Mouse (Mus musculus): Measurements from ENCODE around the gene Plp1. TPM values are rescaled to one million over a fixed set of nuclear protein-coding genes. Genes with fewer than 3 reads are reported as not detected.

Plp1 gene
- polyA plus RNA-seq (2015; fragmentation: Nextera tagmentation; extraction: Ambion mirVana) = 1.6 TPM in 2 replicates

DNA sequence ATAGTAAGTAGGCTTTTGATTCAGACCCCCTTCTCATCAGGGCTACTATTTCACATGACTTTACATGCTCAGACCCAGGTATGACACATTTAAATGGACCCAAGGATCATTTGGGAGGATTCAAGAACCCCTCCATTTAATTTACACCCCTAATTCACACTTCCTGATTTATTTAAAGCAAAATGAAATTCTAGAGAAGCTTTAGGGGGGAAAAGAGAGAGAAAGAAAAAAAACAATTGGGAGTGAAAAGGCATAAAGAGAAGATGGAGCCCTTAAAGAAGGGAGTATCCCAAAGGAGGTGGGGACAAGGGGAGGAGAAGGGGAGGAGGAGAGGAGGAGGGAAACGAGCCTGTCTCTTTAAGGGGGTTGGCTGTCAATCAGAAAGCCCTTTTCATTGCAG is at the start of gene Plp1:
Plp1 (plus strand) TSS at position 301 of the 400 bp plus-strand sequence.
- DNase-seq (ENCODE audit: low spot score) = no peak
- no peak within 1 kb of the TSS for H3K4me2 ChIP-seq (ENCODE audit: low read length)
- no peak within 1 kb of the TSS for H3K9ac ChIP-seq (ENCODE audit: low read depth, low read length)
- TF ChIP-seq CTCF (IDR thresholded peaks at IDR 0.05; ENCODE audit: low read depth) = no peak
- H3K9me3 ChIP-seq (replicated peaks; ENCODE audit: low read length) = no peaks in the 10 kb centered on the region
- ATAC-seq (replicated peaks; ENCODE audit: low FRiP score, low read depth) = no peak
- H3K36me3 ChIP-seq (ENCODE audit: insufficient read depth, low read length) = no peaks in the 10 kb centered on the region
- no peak within 1 kb of the TSS for H3K4me3 ChIP-seq (replicated peaks; ENCODE audit: low read depth, low read length)
- WGBS = 8% methylated on average over 1 of the region's 1 CpGs
- H3K4me1 ChIP-seq (replicated peaks; ENCODE audit: insufficient read depth, low read length) = no peaks in the 10 kb centered on the region
- H3K27me3 ChIP-seq (ENCODE audit: insufficient read depth, low read length) = no peaks in the 10 kb centered on the region
- no peak within 1 kb of the TSS for H3K27ac ChIP-seq

GRCm38 (mm10) chrX:136773035-136773434 is 49.4 kb upstream of the Plp1 start:
- H3K36me3 ChIP-seq (ENCODE audit: insufficient read depth, low read length) = no peaks in the 10 kb centered on the region
- no peak overlapping the region for H3K27ac ChIP-seq
- H3K4me1 ChIP-seq (replicated peaks; ENCODE audit: insufficient read depth, low read length) = no peaks in the 10 kb centered on the region
- no peaks in the 10 kb centered on the region for H3K9me3 ChIP-seq (replicated peaks; ENCODE audit: low read length)
- no peak overlapping the region for H3K4me2 ChIP-seq (ENCODE audit: low read length)
- no peak overlapping the region for H3K9ac ChIP-seq (ENCODE audit: low read depth, low read length)
- H3K4me3 ChIP-seq (replicated peaks; ENCODE audit: low read depth, low read length) = no peak overlapping the region
- ATAC-seq (replicated peaks; ENCODE audit: low FRiP score, low read depth) (no peak), DNase-seq (ENCODE audit: low spot score) (no peak)
- 55% methylated on average over 1 of the region's 1 CpGs for WGBS
- H3K27me3 ChIP-seq (ENCODE audit: insufficient read depth, low read length) = no peaks in the 10 kb centered on the region
- no peak for TF ChIP-seq CTCF (IDR thresholded peaks at IDR 0.05; ENCODE audit: low read depth)

- WGBS = 77% methylated on average over 3 of the region's 3 CpGs
- ATAC-seq (replicated peaks; ENCODE audit: low FRiP score, low read depth) (no peak), DNase-seq (ENCODE audit: low spot score) (no peak)
- H3K27me3 ChIP-seq (ENCODE audit: insufficient read depth, low read length) = no peaks in the 10 kb centered on the region
- no peak overlapping the region for H3K27ac ChIP-seq
- no peak overlapping the region for H3K4me3 ChIP-seq (replicated peaks; ENCODE audit: low read depth, low read length)
- H3K36me3 ChIP-seq (ENCODE audit: insufficient read depth, low read length) = no peaks in the 10 kb centered on the region
- H3K9ac ChIP-seq (ENCODE audit: low read depth, low read length) = no peak overlapping the region
- no peaks in the 10 kb centered on the region for H3K9me3 ChIP-seq (replicated peaks; ENCODE audit: low read length)
- no peaks in the 10 kb centered on the region for H3K4me1 ChIP-seq (replicated peaks; ENCODE audit: insufficient read depth, low read length)
- no peak for TF ChIP-seq CTCF (IDR thresholded peaks at IDR 0.05; ENCODE audit: low read depth)
- no peak overlapping the region for H3K4me2 ChIP-seq (ENCODE audit: low read length)
Measured at GRCm38 (mm10) chrX:136778046-136778445, 44.4 kb upstream of the Plp1 start.

DNA sequence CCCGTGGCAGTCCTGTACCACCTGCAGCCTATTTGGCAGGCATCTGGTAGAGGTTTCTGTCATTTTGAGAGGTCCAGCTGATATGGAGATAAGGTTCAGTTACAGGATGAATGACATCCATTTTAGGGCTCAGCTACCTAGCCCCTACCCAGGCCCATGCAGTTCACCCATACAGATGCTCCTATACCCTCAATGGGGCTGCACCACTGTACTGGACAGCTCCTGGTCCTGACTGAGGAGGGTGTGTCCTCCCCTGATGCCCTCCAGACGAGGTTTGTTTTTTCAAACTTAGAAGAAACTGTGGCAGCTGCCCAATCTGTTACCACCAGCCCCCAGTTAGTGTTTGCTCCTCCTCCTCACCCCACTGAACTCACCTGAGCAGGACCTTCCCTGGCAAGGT is 43.2 kb upstream of the Plp1 start:
- no peak overlapping the region for H3K4me2 ChIP-seq (ENCODE audit: low read length)
- ATAC-seq (replicated peaks; ENCODE audit: low FRiP score, low read depth) = no peak
- no peak for DNase-seq (ENCODE audit: low spot score)

DNA sequence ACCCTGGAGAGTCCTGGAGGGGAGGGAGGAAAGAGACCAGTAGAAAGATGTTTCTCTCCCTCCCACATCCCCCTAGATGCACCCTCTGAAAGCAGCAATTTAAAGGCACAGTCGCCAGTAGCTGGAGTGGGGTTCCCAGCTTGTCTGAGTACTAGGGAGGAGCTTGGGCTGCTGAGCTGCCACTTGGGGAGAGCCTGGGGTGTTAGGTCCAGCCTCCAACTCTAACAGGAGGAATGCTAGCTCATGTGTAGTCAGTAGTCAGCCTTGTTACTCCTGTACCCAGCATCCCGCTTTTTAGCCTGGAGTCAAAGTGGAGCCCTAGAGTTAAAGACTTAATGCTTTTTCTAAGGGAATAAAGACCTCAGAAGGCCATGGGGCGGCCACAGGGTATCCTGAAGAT is 42.4 kb upstream of the Plp1 start, which contains the start of gene Glra4:
Glra4 (minus strand) TSS at position 101 of the 400 bp plus-strand sequence.
- Histone ChIP-seq H3K9ac (ENCODE audit: low read depth, low read length) (no peak within 1 kb of the TSS), H3K4me2 (ENCODE audit: low read length) (no peak within 1 kb of the TSS), H3K36me3 (ENCODE audit: insufficient read depth, low read length) (no peaks in the 10 kb centered on the region), H3K27me3 (ENCODE audit: insufficient read depth, low read length) (no peaks in the 10 kb centered on the region), H3K4me3 (replicated peaks; ENCODE audit: low read depth, low read length) (no peak within 1 kb of the TSS), H3K4me1 (replicated peaks; ENCODE audit: insufficient read depth, low read length) (no peaks in the 10 kb centered on the region), H3K27ac (no peak within 1 kb of the TSS), H3K9me3 (replicated peaks; ENCODE audit: low read length) (no peaks in the 10 kb centered on the region)
- DNase-seq (ENCODE audit: low spot score) (no peak), ATAC-seq (replicated peaks; ENCODE audit: low FRiP score, low read depth) (no peak)
- WGBS = 80% methylated on average over 3 of the region's 3 CpGs
- no peak for TF ChIP-seq CTCF (IDR thresholded peaks at IDR 0.05; ENCODE audit: low read depth)

More for the DNA sequence above, 43.2 kb upstream of the Plp1 start:
- 49% methylated on average over 2 of the region's 2 CpGs for WGBS
- Histone ChIP-seq H3K9ac (ENCODE audit: low read depth, low read length) (no peak overlapping the region), H3K4me1 (replicated peaks; ENCODE audit: insufficient read depth, low read length) (no peaks in the 10 kb centered on the region), H3K36me3 (ENCODE audit: insufficient read depth, low read length) (no peaks in the 10 kb centered on the region), H3K4me3 (replicated peaks; ENCODE audit: low read depth, low read length) (no peak overlapping the region), H3K27me3 (ENCODE audit: insufficient read depth, low read length) (no peaks in the 10 kb centered on the region), H3K9me3 (replicated peaks; ENCODE audit: low read length) (no peaks in the 10 kb centered on the region), H3K27ac (no peak overlapping the region)
- TF ChIP-seq CTCF (IDR thresholded peaks at IDR 0.05; ENCODE audit: low read depth) = no peak

- Histone ChIP-seq H3K4me2 (ENCODE audit: low read length) (no peak overlapping the region), H3K27ac (no peak overlapping the region), H3K9ac (ENCODE audit: low read depth, low read length) (no peak overlapping the region), H3K4me3 (replicated peaks; ENCODE audit: low read depth, low read length) (no peak overlapping the region), H3K27me3 (ENCODE audit: insufficient read depth, low read length) (no peaks in the 10 kb centered on the region), H3K4me1 (replicated peaks; ENCODE audit: insufficient read depth, low read length) (no peaks in the 10 kb centered on the region), H3K9me3 (replicated peaks; ENCODE audit: low read length) (no peaks in the 10 kb centered on the region), H3K36me3 (ENCODE audit: insufficient read depth, low read length) (no peaks in the 10 kb centered on the region)
- WGBS = 83% methylated on average over 4 of the region's 4 CpGs
- ATAC-seq (replicated peaks; ENCODE audit: low FRiP score, low read depth) (no peak; the same call in 1 of the 2 replicates), DNase-seq (ENCODE audit: low spot score) (peak; percentile 0)
- no peak for TF ChIP-seq CTCF (IDR thresholded peaks at IDR 0.05; ENCODE audit: low read depth)
Measured at GRCm38 (mm10) chrX:136789446-136789845, 33.0 kb upstream of the Plp1 start.

GRCm38 (mm10) chrX:136797223-136797622 is 25.2 kb upstream of the Plp1 start:
- ATAC-seq (replicated peaks; ENCODE audit: low FRiP score, low read depth) = no peak
- Histone ChIP-seq H3K36me3 (ENCODE audit: insufficient read depth, low read length) (no peaks in the 10 kb centered on the region), H3K27ac (no peak overlapping the region), H3K4me1 (replicated peaks; ENCODE audit: insufficient read depth, low read length) (no peaks in the 10 kb centered on the region), H3K9ac (ENCODE audit: low read depth, low read length) (no peak overlapping the region), H3K4me3 (replicated peaks; ENCODE audit: low read depth, low read length) (no peak overlapping the region), H3K4me2 (ENCODE audit: low read length) (no peak overlapping the region), H3K27me3 (ENCODE audit: insufficient read depth, low read length) (no peaks in the 10 kb centered on the region), H3K9me3 (replicated peaks; ENCODE audit: low read length) (no peaks in the 10 kb centered on the region)
- no peak for DNase-seq (ENCODE audit: low spot score)
- no peak for TF ChIP-seq CTCF (IDR thresholded peaks at IDR 0.05; ENCODE audit: low read depth)
- 48% methylated on average over 2 of the region's 2 CpGs for WGBS
